Comparison of ENCODE assay signal across 8 mouse cellular contexts in genomic region chr10:26711068-26711467, GRCm38 (mm10). TPM values are rescaled to one million over a fixed set of nuclear protein-coding genes. Genes with fewer than 3 reads are reported as not detected.
A peak's percentile ranks its signal among the peaks of the same experiment; 100 is the strongest.
DNase-seq lines count a peak whose midpoint lies in the region; ATAC-seq and TF ChIP-seq lines count a peak whose summit lies in the region.

No protein-coding gene starts in this region.

- no peaks in the 10 kb centered on the region for H3K4me1 ChIP-seq in thymus, adult 2 months (replicated peaks; ENCODE audit: control insufficient read depth, insufficient read depth, low read length)
- H3K4me1 ChIP-seq in embryonic facial prominence, embryonic 14.5 days (ENCODE audit: control insufficient read depth, insufficient read depth, low read length): no peaks in the 10 kb centered on the region
- no peaks in the 10 kb centered on the region for H3K4me1 ChIP-seq in lung, postnatal 0 days (ENCODE audit: insufficient read depth, low read depth, low read length)

- TF ChIP-seq POLR2A in thymus, adult 2 months (IDR thresholded peaks at IDR 0.05; ENCODE audit: control insufficient read depth, extremely low read depth, insufficient read depth, low read length, poor library complexity): no peak

- 7% methylated on average over 3 of the region's 3 CpGs for WGBS in thymus, adult 2 months
- 6% methylated on average over 3 of the region's 3 CpGs for WGBS in embryonic facial prominence, embryonic 14.5 days
- 2% methylated on average over 3 of the region's 3 CpGs for WGBS in lung, postnatal 0 days

- no peaks in the 10 kb centered on the region for H3K27me3 ChIP-seq in thymus, adult 2 months (ENCODE audit: control insufficient read depth, insufficient read depth, low read length)
- no peaks in the 10 kb centered on the region for H3K27me3 ChIP-seq in embryonic facial prominence, embryonic 14.5 days (replicated peaks; ENCODE audit: control insufficient read depth, insufficient read depth, low read length)
- no peaks in the 10 kb centered on the region for H3K27me3 ChIP-seq in lung, postnatal 0 days (replicated peaks; ENCODE audit: insufficient read depth, low read length)

- no peaks in the 10 kb centered on the region for H3K9me3 ChIP-seq in embryonic facial prominence, embryonic 14.5 days (ENCODE audit: control insufficient read depth, low read length)
- no peaks in the 10 kb centered on the region for H3K9me3 ChIP-seq in lung, postnatal 0 days (ENCODE audit: low read length)

- H3K4me2 ChIP-seq in embryonic facial prominence, embryonic 14.5 days (ENCODE audit: low read depth, low read length): no peak overlapping the region
- H3K4me2 ChIP-seq in lung, postnatal 0 days (replicated peaks; ENCODE audit: low read depth, low read length): no peak overlapping the region

- H3K9ac ChIP-seq in embryonic facial prominence, embryonic 14.5 days (ENCODE audit: low read depth, low read length): no peak overlapping the region
- H3K9ac ChIP-seq in lung, postnatal 0 days (replicated peaks; ENCODE audit: low read depth): no peak overlapping the region

- no peak for ATAC-seq in embryonic facial prominence, embryonic 14.5 days (ENCODE audit: low read depth)
- ATAC-seq in inflammation-experienced regulatory T-cells, adult 6 months: peak; percentile 64
- ATAC-seq in lung, postnatal 0 days: no peak

- TF ChIP-seq EP300 in lung, postnatal 0 days (IDR thresholded peaks at IDR 0.05): no peak

- no peak overlapping the region for H3K27ac ChIP-seq in thymus, adult 2 months (ENCODE audit: control insufficient read depth, insufficient read depth, low read length)
- H3K27ac ChIP-seq in embryonic facial prominence, embryonic 14.5 days (replicated peaks; ENCODE audit: low read depth, low read length): no peak overlapping the region
- H3K27ac ChIP-seq in lung, postnatal 0 days (ENCODE audit: low read length): no peak overlapping the region

- no peak overlapping the region for H3K4me3 ChIP-seq in thymus, adult 2 months (ENCODE audit: control insufficient read depth, insufficient read depth, low read length)
- H3K4me3 ChIP-seq in embryonic facial prominence, embryonic 14.5 days (ENCODE audit: low read depth, low read length): no peak overlapping the region
- H3K4me3 ChIP-seq in lung, postnatal 0 days (ENCODE audit: low read depth, low read length): no peak overlapping the region

- no peak for TF ChIP-seq CTCF in thymus, adult 2 months (IDR thresholded peaks at IDR 0.05; ENCODE audit: borderline replicate concordance, control insufficient read depth, extremely low read depth, insufficient read depth, low read length, poor library complexity)
- peak; percentile 80 for TF ChIP-seq CTCF in lung, postnatal 0 days (IDR thresholded peaks at IDR 0.05)

- peak; percentile 22 to 79 for DNase-seq in adrenal gland, adult (ENCODE audit: inconsistent age in 2 of 2, low spot score in 1 of 2)
- no peak for DNase-seq in adrenal gland, adult 8-10 months
- peak; percentile 31 for DNase-seq in thymus, adult 2 months
- no peak for DNase-seq in thymus, postnatal 36 days
- DNase-seq in embryonic facial prominence, embryonic 14.5 days (ENCODE audit: low spot score): peak; percentile 78
- peak; percentile 82 for DNase-seq in lung, postnatal 0 days (ENCODE audit: low spot score)
- DNase-seq in right cerebral cortex, adult 2 months (ENCODE audit: low spot score in 2 of 2): peak; percentile 58 to 68

- H3K36me3 ChIP-seq in thymus, adult 2 months (ENCODE audit: control insufficient read depth, insufficient read depth, low read length): no peaks in the 10 kb centered on the region
- no peaks in the 10 kb centered on the region for H3K36me3 ChIP-seq in embryonic facial prominence, embryonic 14.5 days (ENCODE audit: control insufficient read depth, insufficient read depth, low read length)
- H3K36me3 ChIP-seq in lung, postnatal 0 days (ENCODE audit: insufficient read depth, low read length): no peaks in the 10 kb centered on the region

RNA-seq across cellular contexts. Expression of gene Arhgap18, which starts 42.2 kb away (rescaled TPM):
- total RNA-seq in adrenal gland, adult 8-10 months (2022): 10 to 100 TPM; 34.3 to 52.6 (median 40.5) TPM
- 2.3 and 2.4 TPM in 2 replicates for polyA plus RNA-seq in thymus, adult 2 months (2012; rRNA removed)
- 28.8 TPM in 2 replicates for polyA plus RNA-seq in embryonic facial prominence, embryonic 14.5 days (2014; fragmentation: Nextera tagmentation; extraction: Ambion mirVana)
- polyA plus RNA-seq in inflammation-experienced regulatory T-cells, adult 6 months (2017; shearing (Covaris generic)): 10 to 100 TPM; 38.9 to 47.6 (median 41.2) TPM
- 28.6 and 43.3 TPM in 2 replicates for polyA plus RNA-seq in lung, postnatal 0 days (2015; fragmentation: Nextera tagmentation; extraction: Ambion mirVana)

Comparison
In these comparisons a context has a peak if more than half of its experiments do, and no peak if none do; other contexts are left out.
1. DNase-seq: peak in adrenal gland, adult (2 of 2), thymus, adult 2 months (single experiment), embryonic facial prominence, embryonic 14.5 days (single experiment), lung, postnatal 0 days (single experiment) and right cerebral cortex, adult 2 months (2 of 2); none in adrenal gland, adult 8-10 months (single experiment) and thymus, postnatal 36 days (0 of 2).